Mouse (Mus musculus) olfactory bulb, adult 2 months (tissue): ENCODE results near the gene Cxadr.

Source experiments
- CTCF ChIP-seq: fragments of 200-500 bp; IDR thresholded peaks from 2 replicates; pipeline ENCODE4 v1.5.1; 2012; ENCODE audit warnings: low read depth, mild to moderate bottlenecking, low read length, moderate library complexity; ENCODE audit not compliant: insufficient read depth
- POLR2A ChIP-seq: fragments of 200-500 bp; IDR thresholded peaks from 2 replicates; pipeline ENCODE4 v1.6.1; 2012; ENCODE audit warnings: mild to moderate bottlenecking, low read depth, low read length, moderate library complexity; ENCODE audit not compliant: insufficient read depth

- TF ChIP-seq POLR2A = no peak
- no peak for TF ChIP-seq CTCF
Observed at GRCm38 (mm10) chr16:78371491-78372046, 70.3 kb downstream of the Cxadr start.
